Mouse (Mus musculus) ES-Bruce4 (cell line): Measurements from ENCODE around the gene Pgpep1l. TPM values are rescaled to one million over a fixed set of nuclear protein-coding genes. Genes with fewer than 3 reads are reported as not detected.
A peak's percentile ranks its signal among the peaks of the same experiment; 100 is the strongest.

Experiments
- H3K27ac ChIP-seq: 2 replicates; pipeline ENCODE4 v1.5.1; 2012; ENCODE audit warnings: low read length, inconsistent platforms; ENCODE audit not compliant: insufficient read depth
- H3K27me3 ChIP-seq: 2 replicates; pipeline ENCODE4 v1.6.1; 2012; ENCODE audit warnings: mild to moderate bottlenecking, low read length, inconsistent platforms; ENCODE audit not compliant: control insufficient read depth, poor library complexity, insufficient read depth, severe bottlenecking
- H3K36me3 ChIP-seq: 2 replicates; pipeline ENCODE4 v1.6.1; 2012; ENCODE audit warnings: inconsistent platforms, mild to moderate bottlenecking, low read length, moderate library complexity; ENCODE audit not compliant: control insufficient read depth, poor library complexity, insufficient read depth, severe bottlenecking
- H3K4me1 ChIP-seq: one replicate; pipeline ENCODE4 v1.8.1; 2011; ENCODE audit warnings: low read length; ENCODE audit not compliant: control insufficient read depth, insufficient read depth
- H3K4me3 ChIP-seq: 2 replicates; pipeline ENCODE4 v1.5.1; 2011; ENCODE audit warnings: low read depth, mild to moderate bottlenecking, low read length
- H3K9ac ChIP-seq: 2 replicates; pipeline ENCODE4 v1.6.1; 2012; ENCODE audit warnings: low read depth, mild to moderate bottlenecking, inconsistent platforms; ENCODE audit not compliant: poor library complexity, severe bottlenecking
- H3K9me3 ChIP-seq: replicated peaks from 2 replicates; pipeline ENCODE4 v1.6.1; 2012; ENCODE audit warnings: mild to moderate bottlenecking, low read length, inconsistent platforms; ENCODE audit not compliant: control insufficient read depth, poor library complexity, insufficient read depth, severe bottlenecking
- CTCF ChIP-seq: IDR thresholded peaks from one replicate; pipeline ENCODE4 v1.8.1; 2011; ENCODE audit warnings: low read depth, low read length
- EP300 ChIP-seq: IDR thresholded peaks from 2 replicates; pipeline ENCODE4 v1.6.1; 2011; ENCODE audit warnings: low read depth, low read length; ENCODE audit not compliant: insufficient read depth
- POLR2A ChIP-seq: IDR thresholded peaks from one replicate; pipeline ENCODE4 v1.8.1; 2011; ENCODE audit warnings: low read length; ENCODE audit not compliant: insufficient read depth
- polyA plus RNA-seq: library from polyadenylated mRNA; stranded (reverse); fragments of >200 nt; gene quantifications from 2 replicates; pipeline ENCODE4 v1.2.4, GENCODE M21; 2011; ENCODE audit warnings: low read depth; ENCODE audit not compliant: missing spikeins, insufficient read depth, insufficient read length

The Pgpep1l gene
- polyA plus RNA-seq, 1 experiment = 3.4 TPM

GRCm38 (mm10) chr7:68271816-68272215, 7.8 kb upstream of the Pgpep1l start:
- Histone ChIP-seq H3K9me3 (no peaks in the 10 kb centered on the region), H3K27me3 (no peaks in the 10 kb centered on the region), H3K27ac (no peak overlapping the region), H3K4me3 (no peak overlapping the region), H3K9ac (no peak overlapping the region), H3K4me1 (peaks cover 3% of the 10 kb centered on the region), H3K36me3 (no peaks in the 10 kb centered on the region)
- TF ChIP-seq POLR2A (no peak), CTCF (no peak), EP300 (no peak)

GRCm38 (mm10) chr7:68270551-68270950, 6.5 kb upstream of the Pgpep1l start:
- no peak overlapping the region for H3K9ac ChIP-seq
- no peak for TF ChIP-seq EP300
- H3K4me1 ChIP-seq = peaks cover 3% of the 10 kb centered on the region
- H3K9me3 ChIP-seq = no peaks in the 10 kb centered on the region
- H3K27ac ChIP-seq = no peak overlapping the region
- H3K27me3 ChIP-seq = no peaks in the 10 kb centered on the region
- no peaks in the 10 kb centered on the region for H3K36me3 ChIP-seq
- no peak overlapping the region for H3K4me3 ChIP-seq

DNA sequence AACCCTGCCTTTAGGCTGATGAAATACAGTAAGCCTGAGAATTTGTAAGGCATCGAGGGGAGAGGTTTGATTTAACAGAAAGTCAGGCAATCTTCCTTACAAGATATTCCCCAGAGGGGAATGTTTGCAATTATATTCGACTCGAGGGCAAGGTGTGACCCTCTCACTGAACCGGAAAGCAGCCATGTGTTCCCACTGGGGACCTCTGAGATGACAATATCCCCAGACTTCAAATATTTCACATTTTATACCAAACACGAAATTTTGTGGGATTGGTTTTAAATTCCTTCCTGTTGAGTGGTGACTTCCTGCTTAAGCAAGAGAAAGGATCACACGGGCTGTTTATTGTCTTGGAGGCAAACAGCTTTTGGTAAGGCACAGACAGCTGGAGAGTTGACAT, 2.7 kb upstream of the Pgpep1l start:
- peaks cover 2% of the 10 kb centered on the region for H3K4me1 ChIP-seq

GRCm38 (mm10) chr7:68265391-68265790, 1.4 kb upstream of the Pgpep1l start:
- H3K27ac ChIP-seq = no peak overlapping the region; the same call in 1 of the 2 replicates
- no peak overlapping the region for H3K4me3 ChIP-seq
- no peak overlapping the region for H3K9ac ChIP-seq
- H3K36me3 ChIP-seq = no peaks in the 10 kb centered on the region
- TF ChIP-seq EP300 = no peak
- no peak for TF ChIP-seq CTCF
- no peak for TF ChIP-seq POLR2A
- H3K27me3 ChIP-seq = no peaks in the 10 kb centered on the region
- H3K9me3 ChIP-seq = peaks cover 5% of the 10 kb centered on the region; the same call in 1 of the 2 replicates
- peaks cover 2% of the 10 kb centered on the region for H3K4me1 ChIP-seq

More for the DNA sequence above, 2.7 kb upstream of the Pgpep1l start:
- no peaks in the 10 kb centered on the region for H3K9me3 ChIP-seq
- no peak overlapping the region for H3K9ac ChIP-seq
- TF ChIP-seq POLR2A (no peak), CTCF (no peak), EP300 (no peak)
- H3K4me3 ChIP-seq = no peak overlapping the region
- H3K27ac ChIP-seq = no peak overlapping the region
- no peaks in the 10 kb centered on the region for H3K36me3 ChIP-seq
- no peaks in the 10 kb centered on the region for H3K27me3 ChIP-seq

DNA sequence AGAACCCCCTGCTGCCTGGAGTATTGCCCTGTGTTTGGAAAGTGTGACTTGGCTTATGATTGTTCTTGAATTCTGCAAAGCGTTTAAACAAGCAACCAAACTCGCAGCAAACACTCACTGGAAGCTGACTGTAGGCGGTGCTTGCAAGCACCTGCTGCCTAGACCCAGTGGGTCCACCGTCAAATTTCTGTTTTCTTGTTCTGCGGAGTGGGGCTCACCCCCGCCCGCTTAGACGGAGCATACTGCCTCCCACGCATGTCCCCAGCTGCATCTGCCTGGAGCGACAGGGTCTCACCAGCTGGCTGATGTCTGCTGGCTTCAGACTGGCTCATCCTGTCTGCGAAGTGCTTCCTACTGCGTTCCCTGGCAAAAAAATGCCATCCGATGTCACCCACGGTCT, 498 bp upstream of the Pgpep1l start:
- H3K4me1 ChIP-seq = peaks cover 2% of the 10 kb centered on the region
- peaks cover 5% of the 10 kb centered on the region; the same call in 1 of the 2 replicates for H3K9me3 ChIP-seq
- no peaks in the 10 kb centered on the region for H3K36me3 ChIP-seq
- no peaks in the 10 kb centered on the region for H3K27me3 ChIP-seq
- no peak overlapping the region for H3K9ac ChIP-seq
- H3K4me3 ChIP-seq = 0 out of 2 replicates have a peak overlapping the region, but pooled peaks have one; percentile 0
- TF ChIP-seq EP300 = no peak
- no peak for TF ChIP-seq CTCF
- no peak for TF ChIP-seq POLR2A
- no peak overlapping the region for H3K27ac ChIP-seq

GRCm38 (mm10) chr7:68263346-68264027, 546 bp downstream of the Pgpep1l start:
- Histone ChIP-seq H3K9me3 (peaks cover 5% of the 10 kb centered on the region; the same call in 1 of the 2 replicates), H3K27ac (no peak overlapping the region; the same call in 1 of the 2 replicates), H3K4me1 (peaks cover 5% of the 10 kb centered on the region), H3K4me3 (peak overlapping the region; percentile 53), H3K9ac (peak overlapping the region; percentile 34), H3K27me3 (no peaks in the 10 kb centered on the region), H3K36me3 (no peaks in the 10 kb centered on the region)
- TF ChIP-seq CTCF = no peak
- TF ChIP-seq POLR2A = no peak
- no peak for TF ChIP-seq EP300
